Mouse (Mus musculus) lung, postnatal 0 days (tissue): ENCODE measurements around the gene Slc2a1.

Experiments used
- CTCF ChIP-seq: IDR thresholded peaks from 2 replicates; pipeline ENCODE4 v1.5.1; 2016; ENCODE audit warnings: antibody characterized with exemption, mild to moderate bottlenecking
- EP300 ChIP-seq: IDR thresholded peaks from 2 replicates; pipeline ENCODE4 v1.6.1; 2016; ENCODE audit warnings: antibody characterized with exemption, mild to moderate bottlenecking, control low read depth

DNA sequence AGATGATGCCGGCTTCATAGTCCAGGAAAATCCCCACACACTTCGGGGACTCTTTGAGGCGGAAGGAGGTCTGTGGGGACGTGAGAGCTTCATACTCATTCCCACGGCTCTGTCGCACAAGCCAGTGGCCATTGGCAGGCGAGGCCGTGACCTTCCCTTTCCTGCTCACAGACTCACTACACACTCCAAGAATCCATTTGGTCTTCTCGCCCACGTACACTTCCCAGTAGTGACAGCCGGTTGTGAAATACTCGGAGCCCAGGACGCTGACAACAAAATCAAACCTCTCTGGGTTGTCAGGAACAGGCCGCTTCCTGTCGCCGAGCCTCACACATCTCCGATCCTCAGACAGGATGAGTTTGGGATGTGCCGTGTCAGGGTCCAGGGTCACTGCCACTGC is 69.8 kb downstream of the Slc2a1 start:
- TF ChIP-seq EP300 (no peak), CTCF (no peak)
